Mouse (Mus musculus) lung, adult 2 months (tissue): ENCODE measurements around the gene Kcnj6.

ENCODE experiments used
- CTCF ChIP-seq: fragments of 200-500 bp; IDR thresholded peaks from 2 replicates; pipeline ENCODE4 v1.5.1; 2011; ENCODE audit warnings: mild to moderate bottlenecking, low read length, control low read depth; ENCODE audit not compliant: insufficient read depth
- POLR2A ChIP-seq: fragments of 200-500 bp; IDR thresholded peaks from 2 replicates; pipeline ENCODE4 v1.6.1; 2011; ENCODE audit warnings: low read depth, mild to moderate bottlenecking, control low read depth, low read length, borderline replicate concordance; ENCODE audit errors: extremely low read depth

GRCm38 (mm10) chr16:94994148-94994547 is 3.4 kb downstream of the Kcnj6 start:
- TF ChIP-seq CTCF (no peak), POLR2A (no peak)
